Mouse (Mus musculus) forebrain, embryonic 12.5 days (tissue): ENCODE results near the gene Gspt1. TPM values are rescaled to one million over a fixed set of nuclear protein-coding genes. Genes with fewer than 3 reads are reported as not detected.

Experiments used
- microRNA counts: library from miRNA; unstranded; fragments of <30 nt; microRNA quantifications from one replicate; lab custom pipeline; 2017
- microRNA-seq: library from miRNA; unstranded; fragments of <30 nt; microRNA quantifications from one replicate; pipeline ENCODE4, GENCODE M21; 2017
- polyA plus RNA-seq: library from polyadenylated mRNA; unstranded; fragments of >200 nt; fragmentation: Nextera tagmentation; extraction: Ambion mirVana; gene quantifications from 2 replicates; pipeline ENCODE4 v1.2.1, GENCODE M21; 2016

The Gspt1 gene
- polyA plus RNA-seq, 1 experiment from 2014 or later, result 103 TPM

MicroRNA genes within 50 kb of the gene (microRNA counts, 519-probe panel; counts per million panel counts)
- microRNA mmu-miR-1945 (lab: Ali Mortazavi, UCI), result not detected

Small RNAs within 50 kb of the gene (microRNA-seq; reads per million reads assigned to microRNA genes)
- gene Mir1945, result 5.3 reads per million, percentile 20 among the genes with 10 or more reads in this experiment

Other genes starting within 250 kb of the Gspt1 start
- gene Snn, start 193.4 kb downstream of the Gspt1 start, polyA plus RNA-seq, result 102 and 104 TPM in 2 replicates
- 50.7 and 53.6 TPM in 2 replicates for gene Litaf, start 188.2 kb downstream of the Gspt1 start, polyA plus RNA-seq
- 28.3 and 30.9 TPM in 2 replicates for gene Txndc11, start 119.7 kb downstream of the Gspt1 start, polyA plus RNA-seq
- 91.5 and 106 TPM in 2 replicates for gene Zc3h7a, start 77.9 kb downstream of the Gspt1 start, polyA plus RNA-seq
- gene Rsl1d1, start 51.0 kb downstream of the Gspt1 start, polyA plus RNA-seq, result 220 and 228 TPM in 2 replicates
- gene Tnfrsf17, start 59.5 kb upstream of the Gspt1 start, polyA plus RNA-seq, result not detected in 2 replicates
- 12.8 and 16.4 TPM in 2 replicates for gene Snx29, start 68.6 kb upstream of the Gspt1 start, polyA plus RNA-seq